Mouse (Mus musculus) adrenal gland (tissue): ENCODE measurements around the gene Iqcn.

Source experiments
- intact Hi-C: fragments of 180-260 bp; cut with DNase I; formaldehyde crosslinking; loops from one replicate; pipeline ENCODE4 v1.15.1; 2025

Gene Iqcn

GRCm38 (mm10) chr8:70752000-70752764, 48.9 kb downstream of the Iqcn start:
- intact Hi-C loops: loop anchor here (2.0 kb wide), 1 partner anchor 31 kb away; no protein-coding TSS in a partner anchor

DNA sequence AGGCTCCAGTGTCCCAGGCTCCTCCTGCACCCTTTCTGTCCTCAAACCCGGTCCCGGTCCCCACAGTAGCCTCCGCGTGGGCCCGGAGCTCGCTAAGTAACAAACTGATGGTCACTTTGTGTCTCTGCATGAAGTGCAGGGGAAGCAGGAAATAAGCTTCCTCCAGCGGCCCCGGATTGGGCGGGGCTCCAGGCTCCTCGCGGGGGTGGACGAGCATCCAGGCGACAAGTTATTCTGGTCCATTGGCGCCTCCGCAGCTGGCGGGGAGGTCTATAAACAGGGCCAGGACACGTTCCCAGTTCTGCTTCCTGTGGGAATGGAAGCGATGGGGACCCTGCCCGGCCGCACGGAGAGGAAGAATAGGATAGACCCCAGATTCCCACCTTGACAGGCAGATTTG, 49.9 kb downstream of the Iqcn start:
- intact Hi-C loops: loop anchor here (2.0 kb wide), 1 partner anchor 32 kb away; no protein-coding TSS in a partner anchor

DNA sequence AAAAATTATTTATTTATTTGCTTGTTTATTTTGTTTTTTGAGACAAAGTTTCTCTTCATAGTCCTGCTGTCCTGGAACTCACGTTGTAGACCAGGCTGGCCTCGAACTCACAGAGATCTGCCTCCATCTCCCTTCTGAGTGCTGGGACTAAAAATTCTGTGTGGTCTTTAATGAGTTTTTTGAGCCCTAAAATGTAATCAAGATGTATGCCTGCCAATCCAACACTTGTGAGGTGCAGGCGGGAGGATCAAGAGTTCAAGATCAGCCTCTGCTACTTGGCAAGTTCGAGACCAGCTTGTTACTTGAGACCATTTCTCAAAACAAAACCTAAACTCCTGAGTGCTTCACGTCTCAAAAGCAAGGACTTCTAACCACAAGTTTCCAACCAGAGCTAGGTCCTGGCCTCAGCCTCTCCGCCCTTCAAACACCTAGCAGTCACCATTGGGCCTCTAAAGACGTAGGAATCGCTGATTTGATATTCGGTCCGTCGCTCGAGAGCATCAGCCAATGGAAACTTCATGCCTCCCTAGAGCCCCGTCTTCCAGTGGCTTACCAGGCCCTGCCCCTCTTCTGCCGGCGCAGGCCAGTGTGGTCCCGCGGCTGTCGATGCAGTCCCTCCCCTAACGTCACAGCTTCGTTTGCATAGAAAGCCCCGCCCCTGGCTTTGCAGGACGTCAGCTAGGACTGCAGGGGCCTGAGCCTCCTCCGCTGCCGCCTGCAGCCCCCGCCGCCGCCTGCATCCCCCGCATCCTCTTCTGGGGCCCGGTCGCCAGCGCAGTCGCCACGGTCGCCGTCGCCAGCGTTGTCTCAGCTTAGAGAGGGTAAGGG, 51.0 kb downstream of the Iqcn start, which contains the start of gene Rab3a:
TSS of gene Rab3a (plus strand) at position 637 of the 828 bp plus-strand sequence.
- intact Hi-C loops: no loop called here

- intact Hi-C loops: no loop called here
Observed at GRCm38 (mm10) chr8:70754871-70755660, 51.8 kb downstream of the Iqcn start.

GRCm38 (mm10) chr8:70755661-70756475, 52.6 kb downstream of the Iqcn start:
- intact Hi-C loops: no loop called here

DNA sequence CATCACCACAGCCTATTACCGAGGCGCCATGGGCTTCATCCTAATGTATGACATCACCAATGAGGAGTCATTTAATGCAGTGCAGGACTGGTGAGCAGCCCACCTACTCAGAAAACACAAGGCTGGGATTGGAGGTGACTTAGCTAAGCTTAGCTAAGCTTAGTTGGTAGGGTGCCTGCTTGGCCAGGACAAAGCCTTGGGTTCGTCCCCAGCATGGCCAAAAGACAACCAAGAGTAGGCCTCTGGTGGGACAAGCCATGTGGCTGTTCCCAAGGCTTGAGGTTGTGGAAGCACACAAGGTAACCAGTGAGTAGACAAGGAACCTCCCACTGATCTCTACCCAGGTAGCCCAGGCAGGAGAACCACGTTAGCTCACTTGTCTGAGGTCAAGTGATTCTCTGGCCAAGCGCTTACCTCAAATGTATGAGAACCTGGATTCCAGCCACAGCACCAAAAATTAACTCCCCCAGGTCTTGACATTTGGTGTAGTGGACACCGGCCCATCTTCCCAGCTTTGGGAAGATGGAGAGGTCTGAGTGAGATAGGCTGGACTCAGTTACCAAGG, 53.3 kb downstream of the Iqcn start:
- intact Hi-C loops: no loop called here

GRCm38 (mm10) chr8:70757523-70758307, 54.5 kb downstream of the Iqcn start:
- intact Hi-C loops: no loop called here

- intact Hi-C loops: no loop called here
Observed at GRCm38 (mm10) chr8:70758308-70758615, 55.0 kb downstream of the Iqcn start.

DNA sequence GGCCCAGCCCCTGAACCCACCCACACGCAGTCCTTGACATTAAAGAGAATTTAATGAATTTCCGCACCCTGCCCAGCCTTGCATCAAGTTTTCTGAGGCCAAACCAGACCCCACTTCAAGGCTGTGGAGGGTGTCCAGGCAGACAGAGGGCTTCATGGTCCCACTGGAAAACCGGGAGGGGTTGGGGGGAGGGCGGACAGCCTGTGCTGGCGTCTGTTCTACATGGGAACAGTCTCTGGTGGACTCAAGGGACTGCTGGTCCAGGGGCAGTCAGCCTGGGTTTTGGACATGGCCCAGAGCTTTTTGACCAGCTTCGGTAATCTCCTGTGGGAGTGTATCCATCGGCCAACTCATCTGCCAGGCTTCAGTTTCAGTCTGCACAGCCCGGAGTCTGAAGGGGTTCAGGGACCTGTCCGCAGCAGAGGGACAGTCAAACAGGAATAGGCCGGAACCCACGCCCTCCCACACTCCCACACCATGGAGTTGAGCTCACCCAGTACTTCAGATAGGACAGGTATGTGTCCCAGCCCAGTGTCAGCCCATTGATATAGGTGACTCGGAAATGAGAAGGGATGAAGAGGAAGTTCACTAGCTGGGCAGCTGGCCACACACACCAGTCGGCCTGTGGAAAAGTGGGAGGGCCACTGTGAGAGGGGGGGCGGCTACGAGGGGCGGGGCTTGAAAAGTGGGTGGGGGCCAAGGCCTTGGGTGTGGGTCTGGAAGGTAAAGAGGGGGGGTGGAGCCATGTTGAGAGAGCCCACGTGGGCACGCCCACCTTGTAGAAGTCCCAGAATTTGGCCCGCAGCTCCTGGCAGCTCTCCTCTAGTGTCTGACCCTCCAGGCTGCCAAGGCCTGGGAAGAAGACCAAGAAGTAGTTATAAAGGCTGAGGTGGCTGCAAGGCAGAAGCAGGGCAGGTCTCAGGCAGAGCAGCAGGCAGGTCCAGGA, 55.6 kb downstream of the Iqcn start:
- intact Hi-C loops: no loop called here

DNA sequence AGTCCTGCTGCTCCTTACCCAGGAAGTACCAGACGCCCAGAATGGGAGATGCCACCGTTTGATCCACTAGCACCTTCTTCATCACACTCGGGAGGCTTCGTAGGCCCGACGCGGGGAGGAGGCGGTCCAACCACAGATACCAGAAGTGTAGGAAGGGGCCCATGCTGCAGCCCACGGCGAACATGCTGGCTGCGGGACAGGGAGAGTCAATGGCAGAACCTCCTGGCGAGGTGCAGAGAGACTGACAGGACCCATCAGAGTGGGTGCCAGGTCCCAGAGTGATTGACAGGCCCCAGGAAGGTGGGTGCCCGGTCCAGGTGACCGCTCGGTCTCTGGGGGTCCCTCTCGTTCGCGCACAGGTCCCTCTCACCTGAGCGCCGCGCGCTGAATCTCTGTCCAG, 57.1 kb downstream of the Iqcn start:
- intact Hi-C loops: no loop called here

GRCm38 (mm10) chr8:70760775-70761406, 57.6 kb downstream of the Iqcn start, which contains the start of gene Mpv17l2:
Gene Mpv17l2, minus strand, starts transcription at chr8:70760946.
- intact Hi-C loops: no loop called here

- intact Hi-C loops: no loop called here
Observed at GRCm38 (mm10) chr8:70762118-70762517, 58.9 kb downstream of the Iqcn start.

GRCm38 (mm10) chr8:70763354-70763753, 60.1 kb downstream of the Iqcn start:
- intact Hi-C loops: no loop called here

DNA sequence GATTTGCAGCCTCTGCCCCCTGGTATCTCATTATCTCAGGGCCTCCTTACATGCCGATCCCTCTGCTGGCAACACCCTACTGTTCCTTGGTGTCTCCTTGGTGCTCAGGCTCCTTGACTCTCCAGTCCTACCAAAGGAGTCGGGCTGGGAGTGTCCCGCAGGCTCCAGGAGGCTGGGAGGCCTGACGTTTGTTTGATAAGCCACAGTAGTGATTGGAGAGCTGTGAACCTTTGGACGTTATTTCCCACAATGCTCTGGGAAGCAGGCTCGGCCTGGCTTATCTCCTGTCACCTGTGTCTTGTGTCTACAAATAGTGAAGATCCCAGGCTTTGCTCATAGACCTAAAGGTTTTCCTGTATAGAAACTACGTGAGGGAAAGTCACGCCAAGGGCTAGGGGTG, 60.8 kb downstream of the Iqcn start:
- intact Hi-C loops: no loop called here

DNA sequence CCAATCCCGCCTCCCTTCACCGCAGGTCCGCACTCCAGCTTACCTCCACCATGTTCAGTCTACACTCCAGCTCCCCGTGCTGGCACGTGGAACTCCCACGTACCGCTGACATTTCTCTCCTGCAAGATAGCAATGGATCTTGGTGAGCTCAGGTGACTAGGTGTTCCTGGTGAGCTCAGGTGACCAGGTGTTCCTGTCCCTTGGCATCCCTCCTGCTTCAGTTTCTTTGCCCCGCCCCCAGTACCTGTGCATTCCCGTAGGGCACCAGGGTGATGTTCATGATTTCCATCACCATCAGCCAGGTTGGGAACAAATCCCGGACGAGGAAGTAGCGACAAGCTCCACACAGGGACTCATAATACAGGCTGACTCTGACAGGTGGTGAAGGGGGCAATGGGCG, 61.4 kb downstream of the Iqcn start:
- intact Hi-C loops: no loop called here

- intact Hi-C loops: no loop called here
Observed at GRCm38 (mm10) chr8:70765329-70765728, 62.1 kb downstream of the Iqcn start.

DNA sequence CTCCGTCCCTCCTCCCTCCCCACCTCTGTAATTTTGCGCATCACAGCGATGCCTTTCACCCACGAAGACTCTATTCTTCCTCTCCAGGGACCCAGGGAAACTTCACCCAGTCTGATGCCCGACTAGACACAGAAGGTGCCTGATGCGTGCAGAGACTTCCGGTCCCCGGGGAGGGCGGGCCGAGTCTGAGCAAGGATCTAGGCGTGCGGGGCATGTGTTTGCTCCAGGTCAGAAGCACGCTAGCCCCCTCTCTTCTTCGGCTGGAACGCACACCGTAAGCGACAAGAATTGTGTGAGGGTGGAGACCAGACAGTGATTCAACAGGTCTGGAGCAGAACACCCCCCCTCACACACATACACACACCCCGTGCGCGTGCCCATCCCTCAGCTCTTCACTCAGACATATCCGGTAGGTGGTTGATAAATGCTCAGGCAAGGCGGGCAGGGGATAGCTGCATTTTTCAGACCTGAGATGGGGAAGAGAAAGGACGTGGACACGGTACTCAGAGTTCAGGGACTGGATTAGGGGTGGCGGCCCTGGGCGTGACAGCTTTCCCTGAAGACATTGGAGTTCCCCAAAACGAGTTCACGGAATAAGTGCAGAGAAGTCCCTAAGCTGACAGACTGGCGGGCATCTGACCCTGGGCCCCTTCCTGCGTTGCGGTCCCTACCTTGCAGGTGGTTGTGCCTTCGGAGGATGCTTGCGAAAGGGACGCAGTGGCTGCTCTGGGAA, 62.7 kb downstream of the Iqcn start:
- intact Hi-C loops: no loop called here
